Mouse (Mus musculus) midbrain, postnatal 0 days (tissue): ENCODE results near the gene Wbp2. TPM values are rescaled to one million over a fixed set of nuclear protein-coding genes. Genes with fewer than 3 reads are reported as not detected.
A peak's percentile ranks its signal among the peaks of the same experiment; 100 is the strongest.

Source experiments
- ATAC-seq: fragments of 200-750 bp; cut with Nextera tagmentation; 2 replicates; pipeline ENCODE4 v1.8.0; 2017; ENCODE audit warnings: moderate number of reproducible peaks, mild to moderate bottlenecking, moderate TSS enrichment, moderate library complexity; ENCODE audit not compliant: low FRiP score
- DNase-seq: peaks from one replicate; pipeline ENCODE4 v3.0.0-alpha.2; 2015; ENCODE audit warnings: low spot score
- H3K27ac ChIP-seq: fragments of 300-500 bp; sonication (generic); 2 replicates; pipeline ENCODE4 v1.5.1; 2014; ENCODE audit warnings: low read depth, mild to moderate bottlenecking, low read length, mixed read lengths
- H3K27me3 ChIP-seq: fragments of 300-500 bp; sonication (generic); 2 replicates; pipeline ENCODE4 v1.6.1; 2014; ENCODE audit warnings: low read length, control low read depth, mixed read lengths; ENCODE audit not compliant: insufficient read depth
- H3K36me3 ChIP-seq: fragments of 300-500 bp; sonication (generic); 2 replicates; pipeline ENCODE4 v1.6.1; 2014; ENCODE audit warnings: low read length, control low read depth, mixed read lengths; ENCODE audit not compliant: insufficient read depth
- H3K4me1 ChIP-seq: fragments of 300-500 bp; sonication (generic); 2 replicates; pipeline ENCODE4 v1.6.1; 2014; ENCODE audit warnings: mild to moderate bottlenecking, control low read depth, antibody characterized with exemption, low read length, mixed read lengths; ENCODE audit not compliant: insufficient read depth
- H3K4me2 ChIP-seq: fragments of 300-500 bp; sonication (generic); 2 replicates; pipeline ENCODE4 v1.6.1; 2014; ENCODE audit warnings: low read depth, mild to moderate bottlenecking, low read length, mixed read lengths; ENCODE audit not compliant: poor library complexity, severe bottlenecking
- H3K4me3 ChIP-seq: fragments of 300-500 bp; sonication (generic); 2 replicates; pipeline ENCODE4 v1.5.1; 2014; ENCODE audit warnings: low read depth, mild to moderate bottlenecking, low read length, moderate library complexity
- H3K9ac ChIP-seq: fragments of 300-500 bp; sonication (generic); replicated peaks from 2 replicates; pipeline ENCODE4 v1.6.1; 2014; ENCODE audit warnings: mild to moderate bottlenecking, low read length, moderate library complexity, mixed read lengths; ENCODE audit not compliant: poor library complexity, severe bottlenecking
- H3K9me3 ChIP-seq: fragments of 300-500 bp; sonication (generic); 2 replicates; pipeline ENCODE4 v1.6.1; 2016; ENCODE audit warnings: low read length, control low read depth
- CTCF ChIP-seq: IDR thresholded peaks from 2 replicates; pipeline ENCODE4 v1.5.1; 2016; ENCODE audit warnings: antibody characterized with exemption, mild to moderate bottlenecking
- WGBS: fragments of 180-500 bp; shearing (Covaris S2); extraction: QIAGEN DNeasy Blood & Tissue Kit; methylation state at CpG from one replicate; pipeline ENCODE4 v1.1.7; 2014; 5-methylcytosine and 5-hydroxymethylcytosine counted together
- polyA plus RNA-seq: library from polyadenylated mRNA; unstranded; fragments of >200 nt; fragmentation: Nextera tagmentation; extraction: Ambion mirVana; gene quantifications from 2 replicates; pipeline ENCODE4 v1.2.1, GENCODE M21; 2015
- total RNA-seq: library from RNA; depleted of rRNA; stranded (reverse); fragments of >200 nt; gene quantifications from 2 replicates; pipeline ENCODE4 v1.2.3, GENCODE M21; 2014

The Wbp2 gene
- total and polyA plus RNA-seq, 2 experiments from 2014 or later: 150 to 254 TPM

- no peak for DNase-seq
- no peak overlapping the region for H3K9ac ChIP-seq
- no peak overlapping the region for H3K27ac ChIP-seq
- TF ChIP-seq CTCF: no peak
- H3K27me3 ChIP-seq: no peaks in the 10 kb centered on the region
- ATAC-seq: no peak
- no peak overlapping the region for H3K4me2 ChIP-seq
- H3K36me3 ChIP-seq: peaks cover 21% of the 10 kb centered on the region
- no peaks in the 10 kb centered on the region for H3K4me1 ChIP-seq
- 73% methylated on average over 7 of the region's 7 CpGs for whole genome bisulfite sequencing
- H3K9me3 ChIP-seq: no peaks in the 10 kb centered on the region
- H3K4me3 ChIP-seq: no peak overlapping the region
These were observed 10.6 kb downstream of the Wbp2 start for GRCm38 (mm10) chr11:116076266-116076540.

GRCm38 (mm10) chr11:116075539-116076265 is 11.1 kb downstream of the Wbp2 start:
- DNase-seq (no peak), ATAC-seq (no peak)
- Histone ChIP-seq H3K36me3 (peaks cover 16% of the 10 kb centered on the region), H3K27me3 (no peaks in the 10 kb centered on the region), H3K4me2 (no peak overlapping the region), H3K4me1 (no peaks in the 10 kb centered on the region), H3K9me3 (no peaks in the 10 kb centered on the region), H3K4me3 (no peak overlapping the region), H3K27ac (no peak overlapping the region), H3K9ac (no peak overlapping the region)
- 63% methylated on average over 20 of the region's 20 CpGs for WGBS
- no peak for TF ChIP-seq CTCF

GRCm38 (mm10) chr11:116074436-116074991 is 12.3 kb downstream of the Wbp2 start:
- H3K4me3 ChIP-seq: no peak overlapping the region
- ATAC-seq: no peak
- no peaks in the 10 kb centered on the region for H3K4me1 ChIP-seq
- H3K9ac ChIP-seq: no peak overlapping the region
- TF ChIP-seq CTCF: no peak
- 67% methylated on average over 7 of the region's 7 CpGs for WGBS
- H3K9me3 ChIP-seq: no peaks in the 10 kb centered on the region
- H3K4me2 ChIP-seq: no peak overlapping the region
- peaks cover 5% of the 10 kb centered on the region; the same call in 1 of the 2 replicates for H3K36me3 ChIP-seq
- H3K27ac ChIP-seq: no peak overlapping the region
- no peak for DNase-seq
- no peaks in the 10 kb centered on the region for H3K27me3 ChIP-seq

- Histone ChIP-seq H3K9me3 (no peaks in the 10 kb centered on the region), H3K9ac (no peak overlapping the region), H3K36me3 (no peaks in the 10 kb centered on the region), H3K4me3 (no peak overlapping the region), H3K4me1 (no peaks in the 10 kb centered on the region), H3K4me2 (no peak overlapping the region), H3K27me3 (no peaks in the 10 kb centered on the region), H3K27ac (no peak overlapping the region)
- no peak for TF ChIP-seq CTCF
- DNase-seq (no peak), ATAC-seq (no peak)
- WGBS: 83% methylated on average over 3 of the region's 3 CpGs
These were observed 14.2 kb downstream of the Wbp2 start for GRCm38 (mm10) chr11:116072608-116073007.

GRCm38 (mm10) chr11:116071510-116071909 is 15.3 kb downstream of the Wbp2 start:
- 71% methylated on average over 5 of the region's 5 CpGs for WGBS
- Histone ChIP-seq H3K9ac (no peak overlapping the region), H3K4me1 (no peaks in the 10 kb centered on the region), H3K27me3 (no peaks in the 10 kb centered on the region), H3K36me3 (no peaks in the 10 kb centered on the region), H3K27ac (no peak overlapping the region), H3K4me2 (no peak overlapping the region), H3K9me3 (no peaks in the 10 kb centered on the region), H3K4me3 (no peak overlapping the region)
- TF ChIP-seq CTCF: peak; percentile 48
- DNase-seq (no peak), ATAC-seq (no peak)

- no peak for TF ChIP-seq CTCF
- Histone ChIP-seq H3K9me3 (no peaks in the 10 kb centered on the region), H3K36me3 (peaks cover 16% of the 10 kb centered on the region), H3K4me3 (no peak overlapping the region), H3K9ac (no peak overlapping the region), H3K4me1 (no peaks in the 10 kb centered on the region), H3K27ac (no peak overlapping the region), H3K4me2 (no peak overlapping the region), H3K27me3 (no peaks in the 10 kb centered on the region)
- 91% methylated on average over 12 of the region's 12 CpGs for WGBS
- ATAC-seq (no peak), DNase-seq (no peak)
These were observed 21.4 kb downstream of the Wbp2 start for GRCm38 (mm10) chr11:116065345-116065744.
